Mouse (Mus musculus) cortical plate, adult 2 months (tissue): Measurements from ENCODE around the gene Gm11034.
A peak's percentile ranks its signal among the peaks of the same experiment; 100 is the strongest.

ENCODE experiments used
- CTCF ChIP-seq: fragments of 200-500 bp; IDR thresholded peaks from 2 replicates; pipeline ENCODE4 v1.5.1; 2011; ENCODE audit warnings: mild to moderate bottlenecking, control low read depth, low read length; ENCODE audit not compliant: insufficient read depth; ENCODE audit errors: extremely low read depth
- POLR2A ChIP-seq: fragments of 200-500 bp; IDR thresholded peaks from 2 replicates; pipeline ENCODE4 v1.6.1; 2011; ENCODE audit warnings: mild to moderate bottlenecking, low read length, control low read depth; ENCODE audit not compliant: insufficient read depth; ENCODE audit errors: extremely low read depth

DNA sequence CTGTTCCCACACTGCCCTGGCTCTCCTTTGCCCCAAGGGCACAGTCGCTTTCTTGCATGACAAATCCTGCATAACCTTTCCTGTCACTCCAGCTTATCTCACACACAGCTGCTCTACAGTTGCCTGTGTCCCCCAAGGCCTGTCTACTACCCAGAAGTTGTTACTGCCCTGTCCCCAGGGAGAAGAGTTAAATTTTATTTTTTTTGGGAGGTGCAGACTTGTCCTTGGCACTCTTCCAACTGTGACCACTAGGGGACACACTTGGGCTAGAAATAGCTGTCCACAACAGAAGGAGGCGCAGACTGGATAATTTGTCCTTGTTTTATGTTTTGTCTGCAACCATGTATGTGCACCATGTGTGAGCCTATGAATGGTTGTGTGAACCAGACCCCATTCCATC lies 47.6 kb upstream of the Gm11034 start:
- TF ChIP-seq CTCF: peak; percentile 71
- TF ChIP-seq POLR2A: no peak
